8 mouse cellular contexts compared by ENCODE assay signal in genomic region chr5:105868593-105868992, GRCm38 (mm10). TPM values are rescaled to one million over a fixed set of nuclear protein-coding genes. Genes with fewer than 3 reads are reported as not detected.
DNase-seq lines count a peak whose midpoint lies in the region; ATAC-seq lines count a peak whose summit lies in the region.

No protein-coding gene starts in this region.

- H3K4me1 ChIP-seq in forebrain, embryonic 12.5 days: 0 out of 2 replicates have a peak, but pooled peaks cover 7% of the 10 kb centered on the region
- peaks cover 13% of the 10 kb centered on the region for H3K4me1 ChIP-seq in neural tube, embryonic 15.5 days

- no peaks in the 10 kb centered on the region for H3K9me3 ChIP-seq in forebrain, embryonic 12.5 days
- no peaks in the 10 kb centered on the region for H3K9me3 ChIP-seq in neural tube, embryonic 15.5 days (replicated peaks)

- intact Hi-C loops in heart, postnatal 10 days (cut with DNase I): loop anchor here (1.0 to 2.0 kb wide), 4 partner anchors 184 to 463 kb away; partner anchors contain the start of gene Lrrc8c

- no peak overlapping the region for H3K4me3 ChIP-seq in forebrain, embryonic 12.5 days (replicated peaks)
- H3K4me3 ChIP-seq in neural tube, embryonic 15.5 days (replicated peaks): no peak overlapping the region

- ATAC-seq in forebrain, embryonic 12.5 days (ENCODE audit: low FRiP score): peak; percentile 74
- peak; percentile 72; the same call in 1 of the 2 replicates for ATAC-seq in neural tube, embryonic 15.5 days (ENCODE audit: low FRiP score)

- no peaks in the 10 kb centered on the region for H3K27me3 ChIP-seq in forebrain, embryonic 12.5 days
- H3K27me3 ChIP-seq in neural tube, embryonic 15.5 days (replicated peaks): peaks cover 11% of the 10 kb centered on the region; the same call in 1 of the 2 replicates

- no peak overlapping the region for H3K4me2 ChIP-seq in forebrain, embryonic 12.5 days
- no peak overlapping the region for H3K4me2 ChIP-seq in neural tube, embryonic 15.5 days

- no peak overlapping the region for H3K27ac ChIP-seq in forebrain, embryonic 12.5 days
- no peak overlapping the region for H3K27ac ChIP-seq in neural tube, embryonic 15.5 days (replicated peaks)

- WGBS in forebrain, embryonic 12.5 days: 14% methylated on average over 3 of the region's 3 CpGs
- WGBS in neural tube, embryonic 15.5 days: 20% methylated on average over 3 of the region's 3 CpGs

- no peaks in the 10 kb centered on the region for H3K36me3 ChIP-seq in forebrain, embryonic 12.5 days (replicated peaks)
- no peaks in the 10 kb centered on the region for H3K36me3 ChIP-seq in neural tube, embryonic 15.5 days

- H3K9ac ChIP-seq in forebrain, embryonic 12.5 days: no peak overlapping the region
- no peak overlapping the region for H3K9ac ChIP-seq in neural tube, embryonic 15.5 days (replicated peaks)

- peak; percentile 77 for DNase-seq in ES-CJ7 (ENCODE audit: low read depth, low spot score)
- DNase-seq in c-Kit-positive CD71-negative TER-119-negative erythroid progenitor cells, embryonic 14.5 days (ENCODE audit: low read depth): peak; percentile 82
- DNase-seq in heart, postnatal 10 days: peak; percentile 87 to 92
- DNase-seq in kidney, postnatal 25 days: peak; percentile 84 to 89
- peak; percentile 79 to 85 for DNase-seq in lung, adult 18-20 months
- DNase-seq in testis, postnatal 14 days (ENCODE audit: low spot score): peak; percentile 68

RNA-seq across cellular contexts. Expression of gene Zfp326, which starts 7.8 kb away (rescaled TPM):
- polyA plus RNA-seq in forebrain, embryonic 12.5 days (2016; fragmentation: Nextera tagmentation; extraction: Ambion mirVana): 70.7 and 72.0 TPM in 2 replicates
- total RNA-seq in heart, postnatal 10 days (2021): 10 to 100 TPM; 21.1 to 21.9 TPM
- polyA plus RNA-seq in neural tube, embryonic 15.5 days (2015; fragmentation: Nextera tagmentation; extraction: Ambion mirVana): 45.2 and 46.2 TPM in 2 replicates
